Comparison of ENCODE assay signal across 9 mouse cellular contexts in the genomic region with DNA sequence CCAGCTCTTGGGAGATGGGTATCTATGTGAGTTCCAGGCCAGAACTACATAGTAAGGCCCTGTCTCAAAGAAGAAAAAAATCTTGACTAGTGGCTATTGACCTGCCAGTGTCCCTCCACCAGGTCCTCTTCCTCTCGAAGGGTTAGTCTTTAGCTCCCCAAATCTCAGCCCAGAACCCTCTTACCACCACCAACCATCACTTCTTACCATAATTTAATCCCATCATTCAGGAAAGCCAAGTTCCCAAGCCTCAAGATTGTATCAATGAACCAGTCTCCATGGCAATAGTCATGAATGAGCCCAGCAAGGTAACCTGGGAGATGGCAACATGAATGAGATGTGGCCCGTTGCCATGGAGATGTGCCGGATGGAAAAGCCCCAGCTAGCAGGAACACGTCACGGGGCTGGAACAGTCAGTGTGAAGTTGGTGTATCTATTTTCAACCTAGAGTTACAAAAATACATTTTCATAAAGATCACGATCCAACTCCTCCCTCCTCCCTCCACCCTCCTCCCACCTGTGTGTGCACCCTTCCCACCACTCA.
DNase-seq lines count a peak whose midpoint lies in the region; ATAC-seq and TF ChIP-seq lines count a peak whose summit lies in the region.
"Had no signal": no experiment of that assay in that cellular context is flagged by ENCODE, and none has a peak within 500 bp of the region (broad histone marks: within the 10 kb centered on the region; RNA-seq: fewer than 3 reads in every experiment).

No protein-coding gene starts in this region.

- no peaks in the 10 kb centered on the region for H3K9me3 ChIP-seq in hindbrain, postnatal 0 days (ENCODE audit: low read length)

- no peak overlapping the region for H3K4me2 ChIP-seq in hindbrain, postnatal 0 days (ENCODE audit: low read depth, low read length)

- H3K9ac ChIP-seq in hindbrain, postnatal 0 days (replicated peaks; ENCODE audit: low read length) = no peak overlapping the region
- H3K9ac ChIP-seq: liver, embryonic 14.5 days had no signal

- no peak for TF ChIP-seq CTCF in hindbrain, postnatal 0 days (IDR thresholded peaks at IDR 0.05; ENCODE audit: low read depth)

- WGBS in hindbrain, postnatal 0 days = 28% methylated on average over 6 of the region's 6 CpGs

- H3K27me3 ChIP-seq in hindbrain, postnatal 0 days (ENCODE audit: insufficient read depth, low read length) = no peaks in the 10 kb centered on the region

- H3K4me3 ChIP-seq in hindbrain, postnatal 0 days (ENCODE audit: low read length) = no peak overlapping the region

- peaks cover 4% of the 10 kb centered on the region; the same call in 1 of the 2 replicates for H3K4me1 ChIP-seq in hindbrain, postnatal 0 days (ENCODE audit: insufficient read depth, low read length)

- H3K27ac ChIP-seq in hindbrain, postnatal 0 days = no peak overlapping the region
- H3K27ac ChIP-seq: liver, embryonic 14.5 days had no signal

- no peaks in the 10 kb centered on the region for H3K36me3 ChIP-seq in hindbrain, postnatal 0 days (ENCODE audit: insufficient read depth, low read length)

- peak; percentile 51 for DNase-seq in embryo, embryonic 10 days (ENCODE audit: low spot score)
- DNase-seq in embryo, embryonic 9.5 days (ENCODE audit: extremely low spot score) = no peak
- DNase-seq in hindbrain, postnatal 0 days (ENCODE audit: low spot score) = peak; percentile 83
- DNase-seq in mesoderm, embryonic 11.5 days (ENCODE audit: low read depth, low spot score) = peak; percentile 26
- DNase-seq in right cerebral cortex, postnatal 4 days = peak; percentile 88
- DNase-seq in ovary, adult 18-20 months (ENCODE audit: low spot score) = no peak
- no peak for DNase-seq in retina, postnatal 1 day
- DNase-seq in urinary bladder, adult 2 months (ENCODE audit: low spot score) = no peak

- ATAC-seq in hindbrain, postnatal 0 days = peak; percentile 87

Comparison
In these comparisons a context has a peak if more than half of its experiments do, and no peak if none do; other contexts are left out.
1. DNase-seq: peak in embryo, embryonic 10 days (single experiment), hindbrain, postnatal 0 days (single experiment), mesoderm, embryonic 11.5 days (single experiment) and right cerebral cortex, postnatal 4 days (single experiment); none in embryo, embryonic 9.5 days (single experiment), ovary, adult 18-20 months (single experiment), retina, postnatal 1 day (single experiment) and urinary bladder, adult 2 months (single experiment).